Mouse (Mus musculus) cerebellum, postnatal 4 days (tissue): ENCODE results near the gene Hey2.

Experiments
- DNase-seq, 2 experiments: peaks; one replicate each; pipeline ENCODE4 v3.0.0; 2022; ENCODE audit warnings: low spot score in 2 of 2, mixed read lengths in 1 of 2

Gene Hey2

DNA sequence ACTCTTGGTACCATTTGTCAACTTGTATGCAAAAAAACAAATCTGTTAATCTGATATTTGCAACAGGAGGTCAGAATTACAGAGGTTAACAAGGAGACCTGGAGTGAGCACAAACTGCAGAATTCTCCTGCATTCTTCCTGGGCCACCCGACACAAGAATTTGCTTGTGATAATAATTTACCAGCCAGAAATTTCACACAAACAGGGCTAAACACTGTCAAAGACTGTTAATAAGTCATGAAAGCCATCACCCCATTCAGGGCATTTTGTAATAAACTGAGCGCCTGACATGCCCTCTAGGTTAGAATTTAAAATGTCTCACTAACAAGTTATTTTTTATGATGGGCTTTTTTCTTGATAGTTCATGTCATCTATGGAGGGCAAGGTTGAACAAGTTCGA, 51.6 kb downstream of the Hey2 start:
- no peak for DNase-seq

DNA sequence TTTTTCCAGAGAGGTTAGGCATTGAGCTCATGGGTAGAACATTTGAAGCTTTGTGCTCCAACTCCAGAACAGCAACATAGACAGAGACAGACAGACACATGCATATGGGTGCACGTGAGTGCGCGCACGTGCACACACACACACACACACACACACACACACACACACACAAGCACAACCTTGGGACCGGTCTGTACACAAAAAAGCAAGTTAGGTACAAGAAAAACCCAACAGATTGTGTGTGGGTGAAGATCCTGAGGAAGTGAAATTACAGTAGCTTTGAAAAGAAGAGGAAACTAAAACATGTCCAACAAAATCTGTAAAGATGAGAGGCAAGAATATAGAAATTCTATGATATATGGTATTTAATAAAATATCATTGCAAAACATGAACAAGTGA, 53.1 kb downstream of the Hey2 start:
- DNase-seq: no peak

DNA sequence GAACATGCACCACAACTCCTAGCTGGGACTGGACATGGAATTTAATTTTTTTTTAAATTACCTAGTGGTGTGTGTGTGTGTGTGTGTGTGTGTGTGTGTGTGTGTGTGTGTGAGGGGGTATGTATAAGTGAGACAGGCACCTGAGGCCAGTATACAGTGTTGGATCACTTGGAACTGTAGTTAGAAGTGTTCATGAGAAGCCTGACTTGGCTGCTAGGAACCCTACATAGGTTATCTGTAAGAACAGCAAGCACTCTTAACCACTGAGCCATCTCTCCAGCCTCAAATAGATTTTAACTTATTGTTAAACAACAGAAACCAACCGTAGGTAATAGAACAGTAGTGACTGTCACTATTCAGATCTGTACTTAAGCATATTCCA, 54.3 kb downstream of the Hey2 start:
- DNase-seq: no peak

- no peak for DNase-seq
Observed at GRCm38 (mm10) chr10:30787684-30788339, 54.8 kb downstream of the Hey2 start.

DNA sequence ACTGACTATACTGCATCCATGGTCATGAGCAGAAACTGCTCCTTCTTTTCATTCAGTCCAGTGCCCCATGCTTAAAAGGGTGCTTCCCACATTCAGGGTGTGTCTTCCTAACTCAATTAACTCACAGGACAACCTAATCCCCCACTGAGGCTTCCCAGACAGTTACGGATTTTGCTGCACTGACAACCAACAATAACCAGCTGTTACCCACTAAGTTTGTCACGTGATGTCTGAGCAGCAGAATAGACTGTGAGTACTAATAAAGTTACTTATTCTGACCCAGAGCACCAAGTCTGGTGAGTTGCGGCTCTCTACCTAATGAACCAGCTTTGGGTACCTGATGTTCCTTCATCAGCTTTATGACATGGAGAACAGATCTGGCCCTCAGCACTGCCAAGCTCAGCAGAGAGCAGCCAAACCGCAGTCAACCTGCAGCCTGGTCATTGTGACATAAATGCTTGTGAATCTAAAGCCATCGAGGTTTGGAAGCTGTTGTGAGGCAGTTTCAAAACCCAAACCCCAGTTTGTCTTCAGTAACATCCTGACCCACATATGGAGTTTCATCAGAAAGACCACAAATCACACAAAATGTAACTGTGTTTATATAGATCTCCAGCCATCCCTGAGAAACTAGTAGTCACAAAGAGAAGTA, 56.4 kb downstream of the Hey2 start:
- DNase-seq: no peak
